Mouse (Mus musculus) brain, embryonic 14.5 days (tissue): ENCODE results near the gene Plac1.

Experiments
- CTCF ChIP-seq: fragments of 200-500 bp; IDR thresholded peaks from 2 replicates; pipeline ENCODE4 v1.5.1; 2012; ENCODE audit warnings: inconsistent platforms, mild to moderate bottlenecking, moderate library complexity, borderline replicate concordance; ENCODE audit not compliant: insufficient read depth, insufficient read length; ENCODE audit errors: extremely low read depth
- POLR2A ChIP-seq: fragments of 200-500 bp; IDR thresholded peaks from 2 replicates; pipeline ENCODE4 v1.6.1; 2012; ENCODE audit warnings: mild to moderate bottlenecking, inconsistent platforms, borderline replicate concordance; ENCODE audit not compliant: poor library complexity, insufficient read depth, insufficient read length, severe bottlenecking; ENCODE audit errors: extremely low read depth

GRCm38 (mm10) chrX:53188692-53189091 lies 51.2 kb downstream of the Plac1 start:
- TF ChIP-seq CTCF (no peak), POLR2A (no peak)
